Mouse (Mus musculus) kidney, postnatal 14 days (tissue): ENCODE measurements around the gene Ap1s1.

Experiments
- DNase-seq: peaks from one replicate; pipeline ENCODE4 v3.0.0; 2022; ENCODE audit warnings: mixed read lengths

Ap1s1 gene

GRCm38 (mm10) chr5:137062601-137063000 is 16.7 kb upstream of the Ap1s1 start:
- no peak for DNase-seq

DNA sequence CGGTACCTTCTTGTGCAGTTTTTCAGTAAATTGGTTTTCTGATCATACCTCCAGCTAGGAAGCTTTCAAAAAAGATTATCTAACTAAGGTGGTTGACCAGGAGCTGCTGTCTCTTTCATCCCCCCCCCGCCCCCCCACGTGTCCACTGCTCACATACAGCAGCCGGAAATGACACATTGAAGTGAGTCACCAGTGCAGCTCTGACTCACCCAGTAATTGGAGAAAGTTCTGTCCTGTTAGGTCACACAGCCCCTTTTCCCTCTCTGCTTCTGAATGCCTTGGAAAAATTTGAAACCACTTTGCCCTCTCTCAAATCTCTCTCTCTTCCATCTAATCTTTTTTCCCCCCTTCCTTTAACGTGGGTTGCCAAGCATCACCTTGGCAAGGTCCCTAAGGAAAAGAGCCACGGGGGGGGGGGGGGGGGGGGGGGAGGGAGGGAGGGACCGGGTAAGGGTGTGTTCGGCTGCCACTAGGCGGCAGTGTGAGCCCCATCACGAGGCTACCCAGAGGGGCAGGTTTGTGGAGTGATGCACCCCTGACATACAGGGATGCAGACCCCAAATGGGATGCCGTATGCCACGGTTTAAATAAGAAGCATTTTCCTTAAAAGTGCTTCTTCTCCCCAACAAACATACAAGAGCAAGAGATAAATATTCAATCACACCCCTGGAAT is 16.0 kb upstream of the Ap1s1 start:
- DNase-seq: peak; percentile 65

- no peak for DNase-seq
These were observed 8.9 kb upstream of the Ap1s1 start for GRCm38 (mm10) chr5:137054873-137055272.

- DNase-seq: no peak
These were observed 8.4 kb upstream of the Ap1s1 start for GRCm38 (mm10) chr5:137054299-137054698.

GRCm38 (mm10) chr5:137051914-137052505 is 6.1 kb upstream of the Ap1s1 start:
- no peak for DNase-seq

GRCm38 (mm10) chr5:137051125-137051524 is 5.2 kb upstream of the Ap1s1 start:
- DNase-seq: peak; percentile 30

GRCm38 (mm10) chr5:137046991-137047390 is 1.1 kb upstream of the Ap1s1 start:
- DNase-seq: no peak

DNA sequence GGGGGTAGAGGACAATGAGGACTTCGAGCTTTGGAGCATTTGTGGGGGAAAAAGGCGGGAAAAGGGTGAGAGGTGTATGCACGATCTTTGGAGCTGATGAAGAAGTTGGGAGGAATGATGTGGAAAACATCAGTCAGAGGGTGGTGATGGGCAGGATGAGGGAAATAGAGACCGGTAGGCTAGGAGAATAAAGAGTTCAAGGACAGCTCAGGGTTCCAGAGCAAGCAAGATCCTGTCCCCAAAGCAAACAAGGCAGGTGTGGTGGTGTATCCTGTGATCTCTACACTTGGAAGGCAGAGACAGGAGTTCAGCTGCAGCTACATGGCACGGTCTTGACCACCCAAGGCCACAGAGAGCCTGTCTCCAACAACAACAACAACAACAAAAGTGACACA is 386 bp upstream of the Ap1s1 start:
- DNase-seq: no peak

GRCm38 (mm10) chr5:137043997-137044396 is 1.9 kb downstream of the Ap1s1 start:
- DNase-seq: no peak

DNA sequence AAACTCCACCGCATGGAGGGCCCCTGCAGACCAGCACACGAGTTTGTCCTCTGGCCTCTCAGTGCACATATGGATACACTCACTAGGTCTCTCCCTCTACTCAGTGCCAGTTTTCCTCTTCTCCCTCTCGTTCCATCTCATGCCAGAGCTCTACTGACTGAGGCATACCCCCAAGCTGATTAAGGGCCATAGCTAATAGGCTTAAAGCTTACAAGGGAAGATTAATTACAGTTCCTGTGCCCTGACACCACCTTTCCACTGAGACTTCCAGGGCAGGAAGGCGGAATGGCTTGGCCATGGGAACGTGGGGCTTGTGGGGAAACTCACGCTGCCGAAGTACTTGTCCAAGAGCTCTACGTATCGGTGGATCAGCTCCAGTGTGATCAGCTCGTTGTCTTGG is 4.5 kb downstream of the Ap1s1 start:
- no peak for DNase-seq

GRCm38 (mm10) chr5:137039453-137039852 is 6.5 kb downstream of the Ap1s1 start:
- no peak for DNase-seq

DNA sequence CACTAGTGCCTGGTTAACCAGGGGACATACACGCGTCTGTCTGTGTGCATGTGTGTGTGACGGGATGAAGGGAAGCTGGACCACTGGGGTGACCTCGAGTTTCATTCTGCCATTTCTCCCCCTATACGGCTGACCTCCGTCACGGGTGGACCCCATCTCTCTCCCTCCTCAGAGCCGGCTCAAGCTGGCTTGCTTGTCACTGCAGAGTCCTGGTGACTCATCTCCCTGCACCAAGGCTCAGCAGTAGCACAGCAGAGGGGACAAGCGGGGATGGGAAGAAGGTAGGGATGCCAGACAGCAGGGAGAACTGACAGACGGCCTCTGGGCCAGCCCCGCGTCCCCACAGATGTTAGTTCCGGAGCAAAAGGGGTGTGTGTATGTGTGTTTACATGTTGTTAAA is 9.7 kb downstream of the Ap1s1 start:
- no peak for DNase-seq

GRCm38 (mm10) chr5:137032641-137033074 is 13.3 kb downstream of the Ap1s1 start:
- peak; percentile 95 for DNase-seq

GRCm38 (mm10) chr5:137032033-137032421 is 13.9 kb downstream of the Ap1s1 start:
- DNase-seq: no peak

DNA sequence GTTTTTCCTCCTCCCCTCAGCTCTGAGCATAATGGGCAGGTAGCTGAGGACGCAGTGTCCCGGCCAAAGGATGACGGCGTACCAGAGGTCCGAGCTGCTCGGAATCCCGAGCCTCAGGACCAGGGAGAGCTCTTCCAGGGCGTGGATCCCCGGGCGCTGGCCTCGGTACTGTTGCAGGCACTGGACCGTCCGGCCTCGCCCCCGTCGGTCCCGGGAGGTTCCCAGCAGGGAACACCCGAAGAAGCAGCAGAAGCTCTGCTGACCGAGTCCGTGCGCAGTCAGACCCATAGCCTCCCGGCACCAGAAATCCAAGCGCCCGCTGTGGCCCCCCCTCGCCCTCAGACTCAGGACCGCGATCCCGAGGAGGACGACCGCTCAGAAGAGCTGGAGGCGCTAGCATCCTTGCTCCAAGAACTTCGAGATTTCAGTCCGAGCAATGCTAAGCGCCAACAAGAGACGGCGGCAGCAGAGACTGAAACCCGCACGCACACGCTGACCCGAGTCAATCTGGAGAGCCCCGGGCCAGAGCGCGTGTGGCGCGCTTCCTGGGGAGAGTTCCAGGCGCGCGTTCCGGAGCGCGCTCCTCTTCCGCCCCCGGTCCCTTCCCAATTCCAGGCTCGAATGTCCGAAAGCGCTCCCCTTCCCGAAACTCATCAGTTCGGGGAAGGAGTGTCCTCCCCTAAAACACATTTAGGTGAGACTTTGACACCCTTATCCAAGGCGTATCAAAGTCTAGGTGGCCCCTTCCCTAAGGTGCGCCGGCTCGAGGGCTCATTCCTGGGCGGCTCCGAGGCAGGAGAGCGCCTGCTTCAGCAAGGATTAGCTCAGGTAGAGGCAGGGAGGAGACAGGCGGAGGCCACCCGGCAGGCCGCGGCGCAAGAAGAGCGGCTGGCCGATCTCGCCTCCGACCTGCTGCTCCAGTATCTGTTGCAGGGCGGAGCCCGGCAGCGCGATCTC is 14.6 kb downstream of the Ap1s1 start:
- DNase-seq: peak; percentile 49

DNA sequence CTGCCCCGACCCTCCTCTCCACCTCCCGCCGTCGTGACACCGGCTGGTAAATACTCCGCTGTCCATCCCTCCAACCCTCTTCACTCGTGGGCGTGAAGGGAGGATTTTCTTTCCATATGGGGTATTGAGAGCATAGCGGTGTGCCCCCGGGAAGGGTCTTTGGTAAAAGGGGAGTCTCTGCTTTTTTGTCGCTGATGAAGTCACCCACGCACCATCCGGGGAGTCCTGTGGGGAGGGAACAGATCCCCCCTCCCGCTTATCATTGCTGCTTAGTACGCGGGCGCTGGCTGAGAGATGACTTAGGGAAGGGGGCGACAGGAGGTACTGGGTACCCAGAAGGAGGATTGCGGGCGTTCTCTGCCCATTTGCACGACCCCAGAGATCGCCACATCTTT is 15.5 kb downstream of the Ap1s1 start:
- no peak for DNase-seq

DNA sequence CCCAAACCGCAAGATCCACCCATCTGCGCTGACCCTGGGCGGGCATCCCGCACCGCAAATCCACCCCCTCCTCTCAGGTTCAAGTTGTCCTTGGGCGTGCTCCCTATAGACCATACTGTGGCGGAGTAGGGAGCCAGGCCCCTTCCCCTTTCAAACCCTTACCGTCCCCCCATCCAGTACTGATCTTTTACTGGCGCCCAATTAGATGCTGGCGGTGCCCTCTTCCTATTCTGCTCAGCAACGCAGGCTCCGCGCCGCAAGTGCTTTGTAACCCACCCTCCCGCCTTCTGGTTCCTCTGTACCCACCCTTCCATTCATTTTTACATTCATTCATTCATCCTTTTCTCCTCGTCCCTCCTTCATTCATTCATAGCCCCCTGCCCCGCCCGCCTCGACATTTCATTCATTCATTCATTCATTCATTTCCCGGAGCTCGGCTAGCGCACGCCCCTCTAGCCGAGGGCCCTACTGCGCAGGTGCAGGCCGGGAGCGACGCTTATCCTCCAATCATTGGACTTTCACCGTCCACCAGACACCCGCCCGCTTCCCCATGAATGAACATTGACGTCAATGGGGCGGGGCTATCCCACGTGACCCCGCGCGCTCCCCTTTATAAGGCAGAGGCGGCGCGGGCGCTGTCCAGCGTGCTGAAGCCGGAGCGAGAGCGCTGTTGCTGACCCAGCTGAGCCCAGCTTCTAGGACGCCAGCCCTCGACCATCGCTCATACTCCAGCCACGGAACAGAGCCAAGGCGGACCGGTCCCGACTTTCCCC is 16.1 kb downstream of the Ap1s1 start:
- peak; percentile 97 for DNase-seq

DNA sequence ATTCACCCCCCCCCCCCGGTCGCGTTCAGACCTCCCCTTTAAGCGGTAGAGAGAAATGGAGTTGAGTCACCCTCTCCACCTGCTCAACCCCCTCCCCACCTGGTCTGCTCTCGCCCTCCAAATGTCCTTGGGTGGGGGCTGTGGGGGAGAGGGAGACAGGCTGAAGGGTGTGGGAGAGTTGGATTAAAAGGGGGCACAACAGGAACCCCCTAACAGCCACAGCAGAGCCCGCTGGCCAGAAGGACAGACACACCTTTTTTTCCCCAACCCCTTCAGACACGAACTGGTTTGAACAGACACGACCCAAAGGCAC is 16.7 kb downstream of the Ap1s1 start:
- no peak for DNase-seq

DNA sequence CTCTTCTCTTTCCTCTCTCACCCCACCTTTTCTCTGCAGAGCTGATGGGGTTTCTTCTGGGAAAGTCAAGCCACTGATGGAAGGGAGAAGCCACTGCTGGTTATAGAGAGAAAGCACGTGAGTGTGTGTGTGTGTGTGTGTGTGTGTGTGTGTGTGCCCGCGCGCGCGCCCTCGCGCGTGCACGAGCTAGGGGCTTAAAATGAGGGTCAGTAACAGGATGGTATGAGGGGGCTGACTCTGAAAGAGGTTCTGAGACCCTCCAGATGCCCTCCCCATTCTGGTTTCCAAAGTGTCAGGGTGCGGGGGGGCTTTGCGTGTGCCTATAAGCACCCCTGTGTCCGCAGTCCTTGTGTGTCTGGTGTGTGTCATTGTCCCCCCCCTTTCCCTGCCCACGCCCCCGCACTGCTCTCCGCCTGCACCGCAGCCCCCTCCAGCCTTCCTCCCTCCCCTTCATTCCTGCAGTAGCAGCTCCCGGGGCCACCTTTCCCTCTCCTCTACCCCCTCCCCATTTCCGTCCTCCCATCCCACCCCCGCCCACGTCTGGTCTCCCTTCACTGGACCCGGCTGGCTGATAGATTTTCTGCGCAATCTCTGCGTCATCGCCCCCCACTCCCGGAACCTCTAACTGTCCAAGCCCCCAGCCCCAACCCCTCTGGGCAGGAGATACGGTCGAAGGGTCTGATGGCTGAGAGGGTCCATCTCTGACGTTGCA is 17.2 kb downstream of the Ap1s1 start:
- no peak for DNase-seq

DNA sequence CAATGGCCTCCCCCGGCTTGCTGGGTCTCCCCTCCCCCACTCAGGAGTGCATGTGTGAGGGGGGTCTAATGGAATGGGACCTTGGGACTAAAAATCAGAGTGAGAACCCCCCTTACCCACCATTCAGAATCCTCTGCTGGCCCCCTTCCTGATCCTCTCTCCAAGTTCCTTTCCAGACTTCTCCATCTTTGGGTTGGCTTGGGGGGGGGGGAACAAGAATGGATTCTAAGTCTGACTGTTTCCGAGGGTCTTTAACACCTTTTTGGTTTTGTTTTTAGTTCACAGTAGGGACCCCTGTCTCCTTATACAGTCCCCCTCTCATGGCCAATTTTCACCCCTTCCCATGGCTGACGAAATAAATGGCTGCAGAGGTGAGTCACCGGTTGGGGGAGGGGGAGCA is 19.8 kb downstream of the Ap1s1 start, which contains the start of gene Vgf:
Gene Vgf (plus strand): TSS at position 301 of the 400 bp plus-strand sequence.
- DNase-seq: no peak

GRCm38 (mm10) chr5:137025132-137025531 is 20.8 kb downstream of the Ap1s1 start:
- DNase-seq: peak; percentile 74

DNA sequence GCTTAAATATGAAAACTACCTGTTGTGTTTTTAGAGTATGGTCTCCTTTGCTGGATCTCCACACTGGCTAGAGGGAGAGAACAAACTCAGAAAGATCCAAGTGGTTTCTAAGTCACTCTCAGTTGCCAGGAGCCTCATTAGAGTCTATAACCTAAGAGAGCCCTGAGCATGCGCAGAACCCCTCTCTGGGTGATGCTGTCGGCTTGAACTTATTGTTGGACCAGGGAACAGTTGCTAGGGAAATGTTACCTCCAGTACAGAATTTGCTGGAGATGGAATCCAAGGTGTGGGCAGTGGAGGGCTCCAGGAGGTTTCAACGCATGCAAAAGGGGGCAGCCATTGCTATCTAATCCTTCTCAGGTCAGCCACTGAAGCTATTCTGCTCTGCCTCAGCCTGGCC is 21.6 kb downstream of the Ap1s1 start:
- no peak for DNase-seq
